Mouse (Mus musculus): ENCODE measurements at regions not wholly inside any gene's neighbourhood (a gene's known extent, or its start where the extent isn't known, plus 50 kb on each side); places are given as distances from the start of the nearest gene placed in this dataset.

DNA sequence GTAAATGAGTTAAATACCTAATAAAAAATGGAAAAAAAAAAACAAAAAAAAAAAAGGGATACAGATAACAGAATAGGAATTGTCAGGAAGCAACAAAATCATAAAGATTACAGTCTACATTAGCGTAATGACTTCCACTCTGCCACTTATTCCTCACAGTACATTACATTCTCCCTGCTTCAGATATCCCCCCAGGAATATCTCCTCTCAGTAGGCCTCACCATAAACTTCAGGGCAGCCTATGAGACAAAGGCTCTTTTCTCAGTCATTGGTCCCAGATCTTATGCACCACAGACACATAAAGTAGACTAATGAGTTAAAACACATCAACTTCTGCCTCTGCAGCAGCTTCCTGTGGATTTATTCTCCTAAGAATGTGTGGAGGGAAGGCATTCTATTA is 1680.2 kb downstream of the Kcnt2 start:
- TF ChIP-seq CTCF (IDR thresholded peaks at IDR 0.05; ENCODE audit: low read depth, low read length) (no peak), POLR2A (IDR thresholded peaks at IDR 0.05; ENCODE audit: extremely low read depth, insufficient read depth, low read length) (no peak)
